Mouse (Mus musculus) heart, adult 8-10 months (tissue): ENCODE measurements around the gene Wdr78. TPM values are rescaled to one million over a fixed set of nuclear protein-coding genes. Genes with fewer than 3 reads are reported as not detected.

Experiments used
- DNase-seq: peaks from one replicate; pipeline ENCODE4 v3.0.0; 2022; ENCODE audit warnings: low spot score
- total RNA-seq, 4 experiments: library from RNA; stranded (reverse); gene quantifications; 2 replicates each; pipeline ENCODE4 v1.2.4; 2022

Wdr78 gene
- total RNA-seq: 1 to 10 TPM in 1 of 4 experiments, under 1 TPM in 3; 0.73 to 1.1 (median 0.83) TPM

- peak; percentile 93 for DNase-seq
Observed at GRCm38 (mm10) chr4:103114184-103115111, at the start of gene Wdr78, which contains the start of gene Mier1. Gene Wdr78 (minus strand): TSS chr4:103114555. Gene Mier1 (plus strand): TSS chr4:103114390.

GRCm38 (mm10) chr4:103158781-103159180 lies 44.4 kb upstream of the Wdr78 start:
- DNase-seq: no peak

- no peak for DNase-seq
Observed at GRCm38 (mm10) chr4:103151946-103152345, 37.6 kb upstream of the Wdr78 start.

- peak; percentile 69 for DNase-seq
Observed at GRCm38 (mm10) chr4:103146339-103146738, 32.0 kb upstream of the Wdr78 start.

- DNase-seq: no peak
Observed at GRCm38 (mm10) chr4:103136946-103137345, 22.6 kb upstream of the Wdr78 start.

- no peak for DNase-seq
Observed at GRCm38 (mm10) chr4:103126533-103126932, 12.2 kb upstream of the Wdr78 start.

- DNase-seq: no peak
Observed at GRCm38 (mm10) chr4:103123606-103124005, 9.3 kb upstream of the Wdr78 start.

GRCm38 (mm10) chr4:103123086-103123485 lies 8.7 kb upstream of the Wdr78 start:
- no peak for DNase-seq

- DNase-seq: no peak
Observed at GRCm38 (mm10) chr4:103120874-103121389, 6.6 kb upstream of the Wdr78 start.

GRCm38 (mm10) chr4:103120395-103120794 lies 6.0 kb upstream of the Wdr78 start:
- no peak for DNase-seq

- no peak for DNase-seq
Observed at GRCm38 (mm10) chr4:103120028-103120384, 5.7 kb upstream of the Wdr78 start.

- peak; percentile 78 for DNase-seq
Observed at GRCm38 (mm10) chr4:103119229-103120027, 5.1 kb upstream of the Wdr78 start.

GRCm38 (mm10) chr4:103118888-103119228 lies 4.5 kb upstream of the Wdr78 start:
- DNase-seq: no peak

GRCm38 (mm10) chr4:103113402-103113801 lies 953 bp downstream of the Wdr78 start:
- no peak for DNase-seq

GRCm38 (mm10) chr4:103112651-103113050 lies 1.7 kb downstream of the Wdr78 start:
- no peak for DNase-seq

- DNase-seq: no peak
Observed at GRCm38 (mm10) chr4:103098532-103098931, 15.8 kb downstream of the Wdr78 start.

GRCm38 (mm10) chr4:103095921-103096320 lies 18.4 kb downstream of the Wdr78 start:
- DNase-seq: no peak

GRCm38 (mm10) chr4:103085237-103085636 lies 29.1 kb downstream of the Wdr78 start:
- no peak for DNase-seq

GRCm38 (mm10) chr4:103070631-103071030 lies 43.7 kb downstream of the Wdr78 start:
- DNase-seq: no peak

GRCm38 (mm10) chr4:103067906-103068655 lies 46.3 kb downstream of the Wdr78 start:
- no peak for DNase-seq

- no peak for DNase-seq
Observed at GRCm38 (mm10) chr4:103064976-103065375, 49.4 kb downstream of the Wdr78 start.

GRCm38 (mm10) chr4:103064421-103064820 lies 49.9 kb downstream of the Wdr78 start:
- DNase-seq: no peak
